Mouse (Mus musculus): ENCODE results near the gene Supt6.
"Not testable (repeated sequence)": the region's sequence is repeated elsewhere in the genome, so short reads cannot be mapped to it uniquely, and the experiment has no call there.

Supt6 gene

GRCm38 (mm10) chr11:78215709-78216317, 30.0 kb downstream of the Supt6 start:
- DNase-seq (ENCODE audit: low spot score) = no peak

GRCm38 (mm10) chr11:78213086-78213817, 32.5 kb downstream of the Supt6 start:
- DNase-seq (ENCODE audit: low spot score) = no peak

- no peak for DNase-seq (ENCODE audit: low spot score)
These were observed 34.3 kb downstream of the Supt6 start for GRCm38 (mm10) chr11:78211513-78211912.

GRCm38 (mm10) chr11:78210615-78211014, 35.2 kb downstream of the Supt6 start:
- DNase-seq (ENCODE audit: low spot score) = no peak

- DNase-seq (ENCODE audit: low spot score) = no peak
These were observed 35.9 kb downstream of the Supt6 start for GRCm38 (mm10) chr11:78209886-78210285.

GRCm38 (mm10) chr11:78207190-78207589, 38.6 kb downstream of the Supt6 start:
- DNase-seq (ENCODE audit: low spot score) = no peak

- DNase-seq (ENCODE audit: low spot score) = no peak
These were observed 40.2 kb downstream of the Supt6 start for GRCm38 (mm10) chr11:78205361-78206206.

GRCm38 (mm10) chr11:78204287-78204686, 41.5 kb downstream of the Supt6 start:
- DNase-seq (ENCODE audit: low spot score) = no peak

GRCm38 (mm10) chr11:78202372-78202771, 43.4 kb downstream of the Supt6 start:
- DNase-seq (ENCODE audit: low spot score) = no peak

- no peak for DNase-seq (ENCODE audit: low spot score)
These were observed 50.5 kb downstream of the Supt6 start for GRCm38 (mm10) chr11:78195101-78195863.

GRCm38 (mm10) chr11:78194411-78195100, 51.2 kb downstream of the Supt6 start:
- DNase-seq (ENCODE audit: low spot score) = peak; percentile 95

GRCm38 (mm10) chr11:78193113-78193512, 52.7 kb downstream of the Supt6 start, which contains the start of gene Proca1:
Gene Proca1, plus strand, starts transcription at chr11:78193392.
- DNase-seq (ENCODE audit: low spot score) = no peak

- no peak for DNase-seq (ENCODE audit: low spot score)
These were observed 55.7 kb downstream of the Supt6 start for GRCm38 (mm10) chr11:78190041-78190440.

- DNase-seq (ENCODE audit: low spot score) = peak; percentile 93
These were observed 56.4 kb downstream of the Supt6 start for GRCm38 (mm10) chr11:78189234-78190040.

GRCm38 (mm10) chr11:78188331-78189233, 57.2 kb downstream of the Supt6 start, which contains the start of gene Rab34:
Gene Rab34, plus strand, starts transcription at chr11:78188430.
- peak; percentile 90 for DNase-seq (ENCODE audit: low spot score)

- not testable (repeated sequence) for DNase-seq (ENCODE audit: low spot score)
These were observed 61.1 kb downstream of the Supt6 start for GRCm38 (mm10) chr11:78184702-78185101.

GRCm38 (mm10) chr11:78183884-78184514, 61.8 kb downstream of the Supt6 start:
- DNase-seq (ENCODE audit: low spot score) = no peak

GRCm38 (mm10) chr11:78182961-78183844, 62.6 kb downstream of the Supt6 start, which contains the start of gene Rpl23a:
Gene Rpl23a, minus strand, starts transcription at chr11:78183584.
- DNase-seq (ENCODE audit: low spot score) = peak; percentile 81
